Mouse (Mus musculus) CH12.LX (cell line): ENCODE measurements around the gene Plekha5. TPM values are rescaled to one million over a fixed set of nuclear protein-coding genes. Genes with fewer than 3 reads are reported as not detected.

ENCODE experiments used
- DNase-seq: peaks from one replicate; pipeline ENCODE4 v3.0.0-alpha.2; 2013; ENCODE audit errors: extremely low read depth
- H3K27ac ChIP-seq: 2 replicates; pipeline ENCODE4 v1.5.1; 2012; ENCODE audit warnings: low read depth, mild to moderate bottlenecking, control low read depth, moderate library complexity; ENCODE audit not compliant: insufficient read depth
- H3K27me3 ChIP-seq: replicated peaks from 2 replicates; pipeline ENCODE3; 2012; ENCODE audit warnings: inconsistent platforms
- H3K36me3 ChIP-seq, 2 experiments: replicated peaks in 1 of 2; 2 replicates each; pipeline versions ENCODE3 to v1.6.1; 2012; ENCODE audit warnings: inconsistent platforms in 1 of 2, low read length in 1 of 2, mild to moderate bottlenecking in 1 of 2, mixed read lengths in 1 of 2, moderate library complexity in 1 of 2; ENCODE audit not compliant: control insufficient read depth in 1 of 2, insufficient read depth in 1 of 2
- H3K4me1 ChIP-seq, 2 experiments: 2 replicates each; pipeline ENCODE4 v1.6.1; 2012; ENCODE audit warnings: inconsistent platforms in 1 of 2, moderate library complexity in 1 of 2; ENCODE audit not compliant: insufficient read depth in 2 of 2, control insufficient read depth in 1 of 2
- H3K4me2 ChIP-seq: 2 replicates; pipeline ENCODE4 v1.6.1; 2012; ENCODE audit warnings: low read depth, mild to moderate bottlenecking, control low read depth; ENCODE audit not compliant: poor library complexity, insufficient read depth, severe bottlenecking
- H3K4me3 ChIP-seq, 3 experiments: fragments of 150-350 bp in 1 of 3; sonication (generic) in 1 of 3; replicated peaks in 1 of 3; 2 replicates each; pipeline versions ENCODE3 to v1.5.1; 2011 to 2012; ENCODE audit warnings: low read depth in 2 of 3, low read length in 2 of 3, mild to moderate bottlenecking in 2 of 3, moderate library complexity in 2 of 3, control low read depth in 1 of 3, improper control_type of control experiment in 1 of 3, inconsistent platforms in 1 of 3, mixed read lengths in 1 of 3; ENCODE audit not compliant: poor library complexity in 1 of 3
- H3K79me2 ChIP-seq: replicated peaks from 2 replicates; pipeline ENCODE4 v1.6.1; 2012; ENCODE audit warnings: mild to moderate bottlenecking, moderate library complexity; ENCODE audit not compliant: control insufficient read depth, poor library complexity, insufficient read depth, severe bottlenecking; ENCODE audit errors: extremely low read depth
- H3K9ac ChIP-seq: 2 replicates; pipeline ENCODE4 v1.6.1; 2012; ENCODE audit warnings: low read depth, mild to moderate bottlenecking, control low read depth, moderate library complexity; ENCODE audit not compliant: insufficient read depth
- H3K9me3 ChIP-seq: replicated peaks from 2 replicates; pipeline ENCODE3; 2012; ENCODE audit warnings: low read length, inconsistent platforms, mixed read lengths
- CHD2 ChIP-seq: IDR thresholded peaks from 2 replicates; pipeline ENCODE4 v1.6.1; 2011; ENCODE audit warnings: low read length, improper control_type of control experiment
- E2F4 ChIP-seq: IDR thresholded peaks from 2 replicates; pipeline ENCODE4 v1.6.1; 2011; ENCODE audit warnings: low read depth, low read length, improper control_type of control experiment; ENCODE audit not compliant: insufficient replicate concordance
- ELF1 ChIP-seq: IDR thresholded peaks from 2 replicates; pipeline ENCODE4 v1.6.1; 2014; ENCODE audit warnings: low read depth, mild to moderate bottlenecking, inconsistent platforms, low read length, improper control_type of control experiment
- EP300 ChIP-seq: IDR thresholded peaks from 2 replicates; pipeline ENCODE4 v1.6.1; 2011; ENCODE audit warnings: low read length, improper control_type of control experiment
- HCFC1 ChIP-seq: IDR thresholded peaks from 2 replicates; pipeline ENCODE4 v1.6.1; 2012; ENCODE audit warnings: low read depth, mild to moderate bottlenecking, inconsistent platforms, low read length, improper control_type of control experiment
- IRF4 ChIP-seq: IDR thresholded peaks from 2 replicates; pipeline ENCODE4 v1.6.1; 2014; ENCODE audit warnings: low read depth, mild to moderate bottlenecking, inconsistent platforms, low read length, improper control_type of control experiment
- JUN ChIP-seq: IDR thresholded peaks from 2 replicates; pipeline ENCODE4 v1.6.1; 2011; ENCODE audit warnings: low read depth, mild to moderate bottlenecking, low read length, improper control_type of control experiment, moderate library complexity; ENCODE audit not compliant: insufficient read depth
- JUND ChIP-seq: conservative IDR thresholded peaks from 2 replicates; pipeline ENCODE4 v1.6.1; 2011; ENCODE audit warnings: low read depth, low read length, improper control_type of control experiment
- KAT2A ChIP-seq: IDR thresholded peaks from 2 replicates; pipeline ENCODE4 v1.6.1; 2012; ENCODE audit warnings: low read length, improper control_type of control experiment, inconsistent platforms; ENCODE audit not compliant: insufficient replicate concordance
- MEF2A ChIP-seq: IDR thresholded peaks from 2 replicates; pipeline ENCODE4 v1.6.1; 2014; ENCODE audit warnings: low read depth, mild to moderate bottlenecking, inconsistent platforms, low read length, improper control_type of control experiment, borderline replicate concordance
- MXI1 ChIP-seq: IDR thresholded peaks from 2 replicates; pipeline ENCODE4 v1.6.1; 2011; ENCODE audit warnings: mild to moderate bottlenecking, low read depth, low read length, improper control_type of control experiment
- MYC ChIP-seq: IDR thresholded peaks from 2 replicates; pipeline ENCODE4 v1.6.1; 2011; ENCODE audit warnings: low read depth, mild to moderate bottlenecking, improper control_type of control experiment, low read length
- NRF1 ChIP-seq: IDR thresholded peaks from 2 replicates; pipeline ENCODE4 v1.6.1; 2014; ENCODE audit warnings: low read depth, mild to moderate bottlenecking, inconsistent platforms, low read length, improper control_type of control experiment, moderate library complexity
- RAD21 ChIP-seq: IDR thresholded peaks from 2 replicates; pipeline ENCODE4 v1.6.1; 2011; ENCODE audit warnings: low read depth, mild to moderate bottlenecking, low read length, improper control_type of control experiment, moderate library complexity
- SIN3A ChIP-seq: IDR thresholded peaks from 2 replicates; pipeline ENCODE4 v1.6.1; 2012; ENCODE audit warnings: low read length, improper control_type of control experiment, inconsistent platforms
- SMC3 ChIP-seq: IDR thresholded peaks from 2 replicates; pipeline ENCODE4 v1.6.1; 2011; ENCODE audit warnings: low read depth, low read length, improper control_type of control experiment
- TBP ChIP-seq: conservative IDR thresholded peaks from 2 replicates; pipeline ENCODE4 v1.6.1; 2011; ENCODE audit warnings: low read depth, low read length, improper control_type of control experiment
- TCF12 ChIP-seq: IDR thresholded peaks from 2 replicates; pipeline ENCODE4 v1.6.1; 2014; ENCODE audit warnings: low read depth, mild to moderate bottlenecking, inconsistent platforms, low read length, improper control_type of control experiment
- USF2 ChIP-seq: conservative IDR thresholded peaks from 2 replicates; pipeline ENCODE4 v1.6.1; 2011; ENCODE audit warnings: low read depth, low read length, improper control_type of control experiment
- ZNF384 ChIP-seq: IDR thresholded peaks from 2 replicates; pipeline ENCODE4 v1.6.1; 2012; ENCODE audit warnings: low read depth, low read length, improper control_type of control experiment, inconsistent platforms
- dilution Hi-C: fragments of 300-500 bp; cut with MboI; formaldehyde crosslinking; loops from 2 replicates; pipeline ENCODE4 v1.14.3; 2020; ENCODE audit warnings: low sequenced_read_pairs; ENCODE audit not compliant: extremely low pct_unique_long_range_greater_than_20kb, extremely low pct_ligation_motif_present
- in situ Hi-C: fragments of 300-500 bp; cut with MboI; formaldehyde crosslinking; loops from 3 replicates; pipeline ENCODE4 v1.14.3; 2019; ENCODE audit warnings: low sequenced_read_pairs, low pct_ligation_motif_present, low pct_unique_long_range_greater_than_20kb, mixed read lengths
- polyA plus RNA-seq: library from polyadenylated mRNA; unstranded; fragments of >175 nt; gene quantifications from 2 replicates; pipeline ENCODE4 v1.2.1, GENCODE M21; 2012; ENCODE audit warnings: low read depth; ENCODE audit not compliant: insufficient read length
- total RNA-seq, 2 experiments: library from RNA; depleted of rRNA; stranded (reverse); fragments of 300-350 nt in 1 of 2; fragments of >200 nt in 1 of 2; gene quantifications; 2 replicates each; pipeline ENCODE4 v1.2.3; 2012 to 2014

The Plekha5 gene
- total and polyA plus RNA-seq, 3 experiments = 0.12 to 0.38 (median 0.27) TPM

- no peaks in the 10 kb centered on the region for H3K36me3 ChIP-seq
- H3K4me1 ChIP-seq = peaks cover 0 to 4% of the 10 kb centered on the region in 2 experiments; a peak in 2 of 4 replicates
- H3K27me3 ChIP-seq = no peaks in the 10 kb centered on the region
- no peak for TF ChIP-seq NRF1
- H3K9ac ChIP-seq = no peak overlapping the region
- no peaks in the 10 kb centered on the region for H3K79me2 ChIP-seq
- in situ Hi-C loops (no loop called here), dilution Hi-C loops (no loop called here)
- H3K4me2 ChIP-seq = no peak overlapping the region
- no peak overlapping the region for H3K4me3 ChIP-seq
- no peak overlapping the region for H3K27ac ChIP-seq
- no peaks in the 10 kb centered on the region for H3K9me3 ChIP-seq
- no peak for DNase-seq
Observed at GRCm38 (mm10) chr6:140586714-140587259, 162.9 kb downstream of the Plekha5 start.

DNA sequence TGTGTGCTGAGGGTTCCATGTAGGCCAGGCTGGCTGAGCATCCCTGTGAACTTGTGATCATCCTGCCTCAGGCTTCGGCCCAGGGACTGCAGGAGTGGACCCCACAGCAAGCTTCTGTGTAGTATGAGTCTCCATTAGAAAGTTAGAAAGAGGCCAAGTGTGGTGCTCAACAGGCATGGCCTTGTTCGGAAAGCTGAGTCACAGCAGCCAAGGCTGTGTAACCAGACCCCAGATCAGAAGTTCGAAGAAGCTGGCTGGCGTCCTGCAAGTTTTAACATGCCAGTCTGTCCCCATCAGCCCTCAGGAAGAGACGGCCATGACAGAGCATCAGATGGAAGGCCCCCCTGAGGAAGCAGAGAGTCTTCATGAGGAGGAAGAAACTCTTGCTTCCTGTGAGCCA, 167.5 kb downstream of the Plekha5 start:
- TF ChIP-seq E2F4 = no peak
- no peak for TF ChIP-seq EP300
- TF ChIP-seq SMC3 = no peak
- no peak for TF ChIP-seq MXI1
- TF ChIP-seq CHD2 = no peak
- TF ChIP-seq SIN3A = no peak
- no peak for TF ChIP-seq NRF1
- TF ChIP-seq JUND = no peak
- no peak for TF ChIP-seq KAT2A
- TF ChIP-seq IRF4 = no peak; the same call in 1 of the 2 replicates
- TF ChIP-seq JUN = no peak
- no peak for TF ChIP-seq MYC
- TF ChIP-seq TBP = no peak
- TF ChIP-seq ZNF384 = no peak
- no peak for TF ChIP-seq TCF12

GRCm38 (mm10) chr6:140592713-140593112, 168.9 kb downstream of the Plekha5 start:
- H3K79me2 ChIP-seq = no peaks in the 10 kb centered on the region
- no peak overlapping the region for H3K9ac ChIP-seq
- no peak overlapping the region for H3K27ac ChIP-seq
- TF ChIP-seq MEF2A (no peak), ELF1 (no peak), HCFC1 (no peak), SIN3A (no peak), NRF1 (no peak), USF2 (no peak), RAD21 (no peak)
- in situ Hi-C loops (no loop called here), dilution Hi-C loops (no loop called here)
- no peaks in the 10 kb centered on the region for H3K27me3 ChIP-seq
- no peaks in the 10 kb centered on the region for H3K9me3 ChIP-seq
- H3K36me3 ChIP-seq = no peaks in the 10 kb centered on the region
- H3K4me2 ChIP-seq = no peak overlapping the region
- H3K4me3 ChIP-seq = no peak overlapping the region
- peaks cover 8 to 13% of the 10 kb centered on the region in 2 experiments for H3K4me1 ChIP-seq
- DNase-seq = no peak

More for the DNA sequence above, 167.5 kb downstream of the Plekha5 start:
- Histone ChIP-seq H3K36me3 (no peaks in the 10 kb centered on the region), H3K9ac (no peak overlapping the region), H3K27me3 (no peaks in the 10 kb centered on the region), H3K9me3 (no peaks in the 10 kb centered on the region), H3K4me1 (peaks cover 7 to 12% of the 10 kb centered on the region in 2 experiments), H3K4me2 (no peak overlapping the region), H3K4me3 (no peak overlapping the region), H3K27ac (no peak overlapping the region), H3K79me2 (no peaks in the 10 kb centered on the region)
- dilution Hi-C loops = no loop called here
- in situ Hi-C loops = no loop called here
- no peak for DNase-seq
